Mouse (Mus musculus) neural tube, embryonic 15.5 days (tissue): Measurements from ENCODE around the gene Arel1. TPM values are rescaled to one million over a fixed set of nuclear protein-coding genes. Genes with fewer than 3 reads are reported as not detected.

Source experiments
- ATAC-seq: fragments of 200-750 bp; cut with Nextera tagmentation; 2 replicates; pipeline ENCODE4 v1.8.0; 2017; ENCODE audit warnings: mild to moderate bottlenecking, moderate TSS enrichment, moderate library complexity; ENCODE audit not compliant: low FRiP score
- H3K27ac ChIP-seq: fragments of 300-500 bp; sonication (generic); replicated peaks from 2 replicates; pipeline ENCODE4 v1.5.1; 2015; ENCODE audit warnings: mild to moderate bottlenecking, inconsistent platforms
- H3K27me3 ChIP-seq: fragments of 300-500 bp; sonication (generic); replicated peaks from 2 replicates; pipeline ENCODE4 v1.6.1; 2015; ENCODE audit warnings: inconsistent platforms
- H3K36me3 ChIP-seq: fragments of 300-500 bp; sonication (generic); 2 replicates; pipeline ENCODE4 v1.6.1; 2015; ENCODE audit warnings: inconsistent platforms
- H3K4me1 ChIP-seq: fragments of 300-500 bp; sonication (generic); 2 replicates; pipeline ENCODE4 v1.6.1; 2015; ENCODE audit warnings: inconsistent platforms
- H3K4me2 ChIP-seq: fragments of 300-500 bp; sonication (generic); 2 replicates; pipeline ENCODE4 v1.6.1; 2015; ENCODE audit warnings: inconsistent platforms, mild to moderate bottlenecking, moderate library complexity
- H3K4me3 ChIP-seq: fragments of 300-500 bp; sonication (generic); replicated peaks from 2 replicates; pipeline ENCODE4 v1.5.1; 2015; ENCODE audit warnings: mild to moderate bottlenecking, inconsistent platforms
- H3K9ac ChIP-seq: fragments of 300-500 bp; sonication (generic); replicated peaks from 2 replicates; pipeline ENCODE4 v1.6.1; 2015; ENCODE audit warnings: mild to moderate bottlenecking, inconsistent platforms
- H3K9me3 ChIP-seq: fragments of 300-500 bp; sonication (generic); replicated peaks from 2 replicates; pipeline ENCODE4 v1.6.1; 2016; ENCODE audit warnings: inconsistent platforms
- WGBS: fragments of 180-500 bp; shearing (Covaris S2); methylation state at CpG from one replicate; pipeline ENCODE4 v1.1.7; 2015; ENCODE audit warnings: mixed read lengths; 5-methylcytosine and 5-hydroxymethylcytosine counted together
- polyA plus RNA-seq: library from polyadenylated mRNA; unstranded; fragments of >200 nt; fragmentation: Nextera tagmentation; extraction: Ambion mirVana; gene quantifications from 2 replicates; pipeline ENCODE4 v1.2.1, GENCODE M21; 2015

Arel1 gene
- polyA plus RNA-seq, 1 experiment from 2014 or later = 29.6 TPM

DNA sequence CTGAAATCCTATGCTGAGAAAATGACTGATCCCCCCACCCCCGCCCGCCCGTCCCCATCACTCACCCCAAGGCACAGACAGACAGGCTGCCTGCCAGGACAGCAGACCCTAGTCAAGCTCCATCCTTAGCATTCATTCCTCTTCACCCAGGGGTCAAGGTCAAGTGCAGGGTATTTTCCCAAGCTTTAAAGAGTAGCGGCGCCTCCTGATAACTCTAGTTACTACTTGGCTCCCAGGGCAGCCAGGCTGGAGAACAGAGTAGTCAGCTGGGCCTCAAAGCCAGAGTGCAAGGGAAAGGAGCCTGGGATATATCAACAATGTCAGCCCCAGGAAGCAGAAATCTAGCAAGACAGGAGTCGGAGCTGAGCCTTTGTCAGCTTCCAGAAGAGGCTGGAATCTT lies 74.5 kb downstream of the Arel1 start:
- H3K36me3 ChIP-seq = no peaks in the 10 kb centered on the region

DNA sequence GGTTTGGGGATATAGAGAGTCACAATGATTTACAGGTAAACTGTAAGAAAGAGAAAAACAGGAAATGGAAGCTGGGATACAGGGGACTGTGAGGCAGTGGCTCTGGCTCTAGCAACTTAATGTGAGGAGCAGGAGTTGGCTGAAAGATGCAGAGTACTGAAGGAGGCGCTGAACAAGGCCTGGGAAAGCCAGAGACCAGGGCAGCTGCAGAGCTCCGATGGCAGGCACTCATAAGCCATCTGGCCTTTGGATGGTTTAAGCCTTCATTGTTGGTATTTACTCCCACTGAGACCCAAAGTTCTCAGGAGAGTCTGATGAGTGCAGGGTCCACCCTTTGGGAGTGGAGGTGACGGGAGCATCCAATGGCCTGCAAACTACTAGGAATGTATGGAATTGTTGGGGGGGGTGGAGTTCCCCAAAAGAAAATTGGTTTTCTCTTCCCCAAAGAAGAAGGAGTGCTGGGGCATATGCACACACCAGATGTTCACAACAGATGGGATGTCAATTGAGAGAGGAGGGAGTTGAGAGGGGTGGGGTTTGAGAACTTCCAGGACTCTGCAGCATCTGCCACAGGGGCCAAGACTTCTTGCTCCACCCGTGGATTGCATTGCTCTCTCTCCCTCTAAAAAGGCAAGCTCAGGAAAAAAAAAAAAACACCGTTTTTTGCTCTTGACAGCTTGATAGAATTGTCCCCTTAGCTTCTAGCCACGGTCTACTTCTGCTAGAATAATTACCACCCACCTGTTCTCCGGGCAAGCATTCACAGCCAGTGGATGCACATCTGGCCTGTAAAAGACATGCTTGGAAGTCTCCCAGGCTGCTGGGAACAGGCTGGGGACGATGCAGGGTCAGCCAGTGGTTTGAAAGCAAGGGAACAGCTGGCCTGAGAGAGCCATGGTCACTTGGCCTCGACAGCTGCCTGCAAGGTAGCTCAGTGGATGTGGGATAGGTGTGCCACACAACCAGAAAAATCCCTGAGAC lies 76.8 kb downstream of the Arel1 start:
- Histone ChIP-seq H3K9ac (no peak overlapping the region), H3K4me3 (no peak overlapping the region), H3K27ac (no peak overlapping the region), H3K4me2 (no peak overlapping the region), H3K4me1 (0 out of 2 replicates have a peak, but pooled peaks cover 3% of the 10 kb centered on the region), H3K36me3 (no peaks in the 10 kb centered on the region), H3K9me3 (no peaks in the 10 kb centered on the region), H3K27me3 (no peaks in the 10 kb centered on the region)
- WGBS = 55% methylated on average over 9 of the region's 9 CpGs
- no peak for ATAC-seq

More for the DNA sequence above, 74.5 kb downstream of the Arel1 start:
- H3K4me3 ChIP-seq = no peak overlapping the region
- 82% methylated on average over 6 of the region's 6 CpGs for WGBS
- H3K27me3 ChIP-seq = no peaks in the 10 kb centered on the region
- H3K9me3 ChIP-seq = no peaks in the 10 kb centered on the region
- no peak overlapping the region for H3K9ac ChIP-seq
- no peak overlapping the region for H3K4me2 ChIP-seq
- H3K4me1 ChIP-seq = 0 out of 2 replicates have a peak, but pooled peaks cover 3% of the 10 kb centered on the region
- H3K27ac ChIP-seq = no peak overlapping the region
- no peak for ATAC-seq

DNA sequence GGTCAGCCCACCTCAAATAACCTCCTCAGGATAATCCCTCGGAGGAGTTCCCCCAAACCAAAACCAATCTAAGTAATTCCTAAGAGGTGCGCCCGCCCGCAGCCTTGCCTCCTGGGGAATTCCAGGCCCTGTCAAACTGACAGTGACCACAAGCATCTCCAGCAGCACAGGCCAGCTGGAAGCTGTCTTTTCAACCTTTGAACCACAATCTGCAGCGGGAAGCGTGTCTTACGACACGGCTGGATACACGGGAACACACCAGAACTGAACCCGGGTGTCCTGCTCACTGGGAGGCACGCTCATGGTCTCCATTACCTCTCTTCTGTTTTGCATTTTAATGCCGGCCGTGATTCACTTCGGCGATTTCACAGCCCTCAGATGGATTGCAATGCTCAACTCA lies 80.4 kb downstream of the Arel1 start:
- 62% methylated on average over 15 of the region's 15 CpGs for WGBS
- no peaks in the 10 kb centered on the region for H3K27me3 ChIP-seq
- no peak overlapping the region for H3K27ac ChIP-seq
- ATAC-seq = no peak
- no peak overlapping the region for H3K4me3 ChIP-seq
- H3K9me3 ChIP-seq = no peaks in the 10 kb centered on the region
- H3K4me1 ChIP-seq = 0 out of 2 replicates have a peak, but pooled peaks cover 3% of the 10 kb centered on the region
- no peaks in the 10 kb centered on the region for H3K36me3 ChIP-seq
- H3K9ac ChIP-seq = no peak overlapping the region
- H3K4me2 ChIP-seq = no peak overlapping the region

DNA sequence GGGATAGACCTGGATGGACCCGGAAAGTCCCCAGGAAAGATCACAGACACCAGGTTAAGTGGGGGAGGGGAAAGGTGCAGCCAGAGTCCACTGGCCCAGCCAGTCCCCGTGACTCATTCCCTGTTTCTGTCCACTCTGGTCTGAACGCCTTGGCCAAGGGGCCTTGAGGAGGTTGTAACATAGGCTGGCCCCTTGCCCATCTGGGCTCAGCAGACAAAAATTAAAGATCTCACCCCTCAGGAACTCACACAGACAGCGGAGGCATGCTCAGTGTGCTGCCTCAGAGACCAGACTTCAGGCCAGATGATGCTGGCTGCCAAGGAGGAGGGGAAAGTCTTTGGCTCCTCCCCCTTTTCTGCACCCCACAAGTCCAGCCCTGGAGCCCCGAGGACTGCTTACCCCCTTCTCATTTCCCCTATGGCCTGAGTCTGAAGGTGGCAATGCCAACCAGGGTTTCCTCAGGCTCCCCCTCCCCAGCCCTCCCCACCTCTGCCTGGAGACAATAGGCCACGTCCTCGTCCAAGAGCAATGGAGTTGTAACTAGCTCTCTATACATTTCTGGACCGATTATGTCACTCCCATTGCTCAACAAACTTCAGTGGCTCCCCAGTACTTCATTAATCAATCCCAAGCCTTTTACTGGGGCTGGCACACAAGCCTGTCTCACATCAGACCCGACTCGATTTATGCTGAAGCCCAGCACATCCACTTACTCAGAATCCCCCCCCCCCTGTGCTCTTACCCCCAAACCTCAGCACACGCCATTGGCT lies 85.4 kb downstream of the Arel1 start:
- Histone ChIP-seq H3K9me3 (no peaks in the 10 kb centered on the region), H3K4me2 (no peak overlapping the region), H3K27ac (no peak overlapping the region), H3K36me3 (no peaks in the 10 kb centered on the region), H3K9ac (no peak overlapping the region), H3K27me3 (no peaks in the 10 kb centered on the region), H3K4me3 (no peak overlapping the region), H3K4me1 (no peaks in the 10 kb centered on the region)
- WGBS = 72% methylated on average over 11 of the region's 11 CpGs
- ATAC-seq = no peak

DNA sequence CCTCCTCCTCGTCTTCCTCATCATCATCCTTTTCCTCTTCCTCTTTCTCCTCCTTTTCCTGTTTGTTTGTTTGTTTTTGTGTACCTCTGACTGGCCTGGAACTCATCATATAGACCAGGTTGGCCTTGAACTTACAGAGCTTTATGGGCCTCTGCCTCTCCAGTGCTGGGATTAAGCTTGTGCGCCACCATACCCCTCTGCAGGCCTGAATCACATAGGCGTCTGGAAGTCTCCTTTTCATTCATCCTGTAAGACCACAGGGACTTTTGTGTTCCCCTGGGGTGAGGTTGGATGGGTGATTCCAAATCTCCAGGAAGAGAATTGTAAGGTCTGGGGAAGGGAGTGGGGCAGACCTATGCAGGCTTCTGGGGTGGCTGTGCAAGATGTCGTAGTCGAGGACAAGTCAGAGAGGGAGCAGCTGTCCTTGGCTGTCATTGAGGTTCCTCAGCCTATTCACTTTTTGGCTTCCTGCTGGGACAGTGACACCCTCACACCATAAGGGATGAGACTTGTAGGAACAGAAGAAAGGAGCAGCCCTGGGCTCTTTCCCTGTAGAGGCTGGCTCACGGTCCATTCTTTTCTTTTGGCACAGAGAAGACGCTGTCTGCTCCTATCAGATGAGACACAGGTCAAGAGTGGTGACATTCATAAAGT lies 86.2 kb downstream of the Arel1 start:
- no peak overlapping the region for H3K9ac ChIP-seq
- no peak for ATAC-seq
- no peaks in the 10 kb centered on the region for H3K9me3 ChIP-seq
- no peaks in the 10 kb centered on the region for H3K4me1 ChIP-seq
- H3K36me3 ChIP-seq = no peaks in the 10 kb centered on the region
- H3K27ac ChIP-seq = no peak overlapping the region
- 84% methylated on average over 7 of the region's 7 CpGs for WGBS
- H3K4me3 ChIP-seq = no peak overlapping the region
- no peak overlapping the region for H3K4me2 ChIP-seq
- no peaks in the 10 kb centered on the region for H3K27me3 ChIP-seq

DNA sequence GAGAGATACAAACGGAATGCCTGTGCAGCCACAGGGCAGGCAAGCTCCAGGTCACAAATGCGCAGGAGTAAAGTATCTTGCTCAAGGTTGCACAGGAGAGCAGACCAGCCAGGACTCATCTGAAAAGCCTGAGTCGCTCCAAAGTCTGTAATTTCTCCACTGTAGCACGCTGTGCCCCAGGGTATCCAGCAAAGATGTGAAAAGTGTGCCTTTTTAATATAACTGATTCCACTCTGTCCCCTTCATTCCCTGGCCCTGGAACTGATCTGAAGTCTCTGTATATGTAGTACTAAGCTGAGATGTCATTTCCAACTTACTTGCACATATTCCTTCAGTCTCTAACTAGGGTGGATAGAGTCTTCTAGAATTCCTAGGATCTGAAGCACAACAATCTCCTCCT lies 87.9 kb downstream of the Arel1 start:
- no peaks in the 10 kb centered on the region for H3K9me3 ChIP-seq
- WGBS = 84% methylated on average over 4 of the region's 4 CpGs
- peaks cover 14% of the 10 kb centered on the region for H3K27me3 ChIP-seq
- no peak overlapping the region for H3K9ac ChIP-seq
- H3K4me3 ChIP-seq = no peak overlapping the region
- H3K27ac ChIP-seq = no peak overlapping the region
- no peak for ATAC-seq
- no peaks in the 10 kb centered on the region for H3K4me1 ChIP-seq
- H3K4me2 ChIP-seq = no peak overlapping the region
- H3K36me3 ChIP-seq = no peaks in the 10 kb centered on the region

DNA sequence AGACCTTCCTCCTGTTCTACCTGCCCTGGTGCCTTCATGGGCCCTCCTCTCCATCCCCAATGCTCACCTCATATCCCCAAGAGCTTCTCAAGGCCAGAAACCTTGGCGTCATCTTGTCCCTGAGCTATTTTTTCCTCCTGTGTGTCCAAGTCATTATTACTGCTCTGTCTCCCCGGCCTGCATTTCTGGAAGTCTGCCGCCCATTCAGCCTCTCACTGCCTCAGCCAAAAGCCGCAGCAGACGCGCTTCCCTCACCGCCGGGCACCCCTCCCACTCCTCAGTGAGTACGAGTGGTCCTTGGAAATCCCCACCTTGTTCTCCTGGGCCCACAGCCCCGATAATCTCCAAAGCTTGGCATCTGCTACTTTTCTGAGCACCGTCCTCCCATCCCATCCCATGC lies 90.6 kb downstream of the Arel1 start:
- H3K4me1 ChIP-seq = peaks cover 14% of the 10 kb centered on the region
- no peak overlapping the region for H3K9ac ChIP-seq
- no peak overlapping the region for H3K4me2 ChIP-seq
- H3K27ac ChIP-seq = no peak overlapping the region
- H3K4me3 ChIP-seq = no peak overlapping the region
- peaks cover 41% of the 10 kb centered on the region for H3K27me3 ChIP-seq
- ATAC-seq = no peak
- no peaks in the 10 kb centered on the region for H3K36me3 ChIP-seq
- 65% methylated on average over 11 of the region's 11 CpGs for WGBS
- H3K9me3 ChIP-seq = no peaks in the 10 kb centered on the region

DNA sequence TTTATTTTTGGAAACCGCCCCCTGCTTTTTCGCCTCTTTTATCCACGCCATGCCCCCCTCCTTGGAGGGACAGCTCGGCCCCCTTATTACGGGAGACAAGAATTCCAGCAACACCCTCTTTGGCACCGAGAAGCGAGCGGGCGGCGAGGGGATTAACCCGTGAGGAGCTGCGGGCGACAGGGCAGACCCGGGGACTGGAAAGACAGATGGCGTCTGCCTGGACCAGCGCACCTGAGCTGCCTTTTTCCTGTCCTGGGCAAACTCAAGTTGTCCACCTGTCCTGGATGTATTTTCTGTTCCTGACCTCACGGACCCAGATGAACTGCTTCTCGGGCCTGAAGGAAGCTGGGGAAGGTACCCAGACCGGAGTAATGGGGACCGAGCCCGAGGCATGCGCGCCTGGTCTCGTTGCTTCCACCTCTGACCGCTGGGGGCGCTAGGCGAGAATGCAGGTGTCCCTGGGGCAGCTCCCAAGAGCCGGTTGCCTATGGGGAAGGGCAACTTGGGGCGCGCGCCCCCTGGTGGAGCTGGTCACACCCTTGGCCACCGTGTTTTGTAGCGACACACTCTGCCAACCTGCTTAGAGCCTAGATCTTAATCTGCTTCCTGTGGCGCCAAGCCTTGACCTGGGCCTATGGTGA lies 94.1 kb downstream of the Arel1 start, which contains the start of gene Ltbp2:
TSS of gene Ltbp2 (minus strand) at position 52 of the 641 bp plus-strand sequence.
- no peak for ATAC-seq
- Histone ChIP-seq H3K4me1 (peaks cover 14% of the 10 kb centered on the region), H3K4me2 (peak within 1 kb of the TSS; percentile 52), H3K27ac (no peak within 1 kb of the TSS), H3K9me3 (no peaks in the 10 kb centered on the region), H3K4me3 (peak within 1 kb of the TSS; percentile 30), H3K36me3 (no peaks in the 10 kb centered on the region), H3K9ac (peak within 1 kb of the TSS; percentile 21; the same call in 1 of the 2 replicates), H3K27me3 (peaks cover 56% of the 10 kb centered on the region)
- WGBS = 4% methylated on average over 34 of the region's 34 CpGs

DNA sequence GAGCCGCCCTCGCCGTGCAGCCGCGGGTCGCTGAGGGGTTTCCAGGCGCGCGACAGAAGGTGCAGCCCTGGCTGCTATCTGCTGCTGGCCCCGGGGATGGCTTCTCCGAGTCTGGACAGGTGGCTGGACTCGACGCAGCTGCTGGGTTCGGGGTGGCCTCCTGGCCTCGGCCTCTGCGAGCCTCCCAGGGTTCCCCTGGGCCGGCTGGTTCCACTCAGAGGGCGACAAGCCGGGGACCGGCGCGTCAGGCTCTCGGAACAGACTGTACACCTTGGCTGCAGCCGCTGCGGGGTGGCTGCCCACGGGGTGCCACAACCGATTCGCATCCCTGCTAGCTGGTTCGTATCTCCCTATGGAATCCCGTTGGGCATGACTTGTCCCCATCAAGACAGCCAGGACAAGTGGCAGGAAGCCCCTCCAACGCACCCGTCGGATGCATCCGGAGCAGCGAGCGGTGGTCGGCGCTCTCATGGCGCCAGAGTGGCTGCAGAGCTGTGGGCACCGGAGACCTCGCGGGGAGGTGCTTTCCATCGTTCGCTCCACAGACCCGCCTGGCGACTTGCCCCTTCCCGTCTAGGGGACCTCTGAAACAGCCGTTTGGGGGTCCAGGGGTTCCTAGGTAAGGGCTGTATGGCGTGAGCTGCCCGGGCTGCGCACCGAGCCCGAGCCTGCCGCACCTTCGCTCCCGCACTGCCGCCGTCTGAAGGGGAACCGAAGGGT lies 94.8 kb downstream of the Arel1 start:
- Histone ChIP-seq H3K9ac (peak overlapping the region; percentile 21; the same call in 1 of the 2 replicates), H3K27me3 (peaks cover 56% of the 10 kb centered on the region), H3K4me1 (peaks cover 14% of the 10 kb centered on the region), H3K27ac (no peak overlapping the region), H3K4me2 (peak overlapping the region; percentile 52), H3K36me3 (no peaks in the 10 kb centered on the region), H3K4me3 (peak overlapping the region; percentile 30), H3K9me3 (no peaks in the 10 kb centered on the region)
- no peak for ATAC-seq
- WGBS = 2% methylated on average over 59 of the region's 59 CpGs

DNA sequence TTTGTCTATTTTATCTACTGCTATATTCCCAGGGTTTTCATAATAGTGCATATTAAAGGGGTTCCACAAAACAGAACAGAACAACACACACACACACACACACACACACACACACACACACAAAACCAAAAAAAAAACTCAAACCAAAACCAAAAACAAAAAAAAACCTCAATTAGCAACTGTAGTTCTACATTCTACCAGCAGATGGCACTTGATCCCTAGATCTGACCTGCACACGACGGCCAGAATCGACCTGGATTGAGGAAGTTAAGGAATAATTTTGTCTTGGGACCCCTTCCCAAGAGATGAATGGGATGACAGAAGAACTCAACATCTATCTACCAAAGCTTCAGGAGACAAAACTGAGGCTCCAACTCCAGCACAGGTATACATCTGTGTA lies 97.3 kb downstream of the Arel1 start:
- Histone ChIP-seq H3K4me3 (no peak overlapping the region), H3K4me2 (no peak overlapping the region), H3K9me3 (no peaks in the 10 kb centered on the region), H3K36me3 (no peaks in the 10 kb centered on the region), H3K4me1 (peaks cover 14% of the 10 kb centered on the region), H3K9ac (no peak overlapping the region), H3K27ac (no peak overlapping the region), H3K27me3 (peaks cover 49% of the 10 kb centered on the region)
- WGBS = 0% methylated on average over 3 of the region's 3 CpGs
- ATAC-seq = no peak
